Mouse (Mus musculus): ENCODE data around the gene Sacm1l.
A peak's percentile ranks its signal among the peaks of the same experiment; 100 is the strongest.

Gene Sacm1l

DNA sequence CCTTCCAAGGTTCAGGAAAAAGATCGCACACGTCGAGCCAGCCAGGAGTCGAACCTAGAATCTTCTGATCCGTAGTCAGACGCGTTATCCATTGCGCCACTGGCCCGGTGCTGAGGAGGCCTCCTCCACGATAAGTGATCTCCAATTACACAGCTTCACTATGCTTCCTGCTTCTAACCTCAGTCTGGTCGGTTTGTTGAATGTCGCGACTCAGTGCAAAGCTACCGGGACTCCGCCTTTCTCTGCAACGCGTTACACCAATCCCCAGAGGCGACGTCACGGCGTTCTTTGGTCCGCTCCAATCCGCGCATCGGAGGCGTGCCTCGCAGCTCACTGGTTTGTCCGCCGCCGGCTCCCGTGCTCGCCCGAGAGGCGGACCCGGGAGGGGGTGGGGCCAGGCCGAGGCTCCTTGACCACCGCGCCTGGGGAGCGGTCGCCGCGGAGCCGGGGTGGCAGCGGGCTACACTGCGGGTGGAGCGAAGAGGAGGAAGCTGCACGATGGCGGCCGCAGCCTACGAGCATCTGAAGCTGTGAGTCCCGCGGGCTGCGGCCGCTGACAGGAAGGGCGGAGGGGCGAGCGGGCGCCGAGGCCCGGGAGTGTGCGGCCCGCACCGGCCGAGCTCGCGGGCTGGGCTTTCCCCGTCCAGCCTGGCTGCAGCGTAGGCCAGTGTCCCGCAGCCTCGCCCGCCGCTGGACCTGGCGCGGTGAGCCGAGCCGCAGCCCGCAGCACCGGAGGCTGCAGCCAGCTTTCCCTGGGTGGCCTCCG lies at the start of gene Sacm1l:
TSS of gene Sacm1l (plus strand) at position 368 of the 766 bp plus-strand sequence.
- peak; percentile 99 for DNase-seq

DNA sequence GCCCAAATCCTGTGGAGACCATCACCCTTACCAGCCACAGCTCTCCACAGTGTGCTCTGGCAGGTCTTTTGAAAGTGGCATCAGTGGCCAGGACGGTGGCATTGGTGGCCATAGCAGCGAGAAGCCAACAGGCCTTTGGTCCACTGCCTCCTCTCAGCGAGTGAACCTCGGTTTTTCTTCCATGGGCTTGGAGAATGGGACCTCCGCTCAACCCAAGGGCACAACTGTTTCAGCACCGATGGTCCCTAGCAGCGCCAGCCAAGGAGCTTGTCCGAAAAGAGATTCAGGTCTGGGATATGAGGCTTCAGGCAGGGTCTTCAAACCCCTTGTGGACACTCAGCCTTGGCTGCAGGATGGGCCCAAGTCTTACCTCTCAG lies 49.7 kb upstream of the Sacm1l start:
- DNase-seq: no peak

DNA sequence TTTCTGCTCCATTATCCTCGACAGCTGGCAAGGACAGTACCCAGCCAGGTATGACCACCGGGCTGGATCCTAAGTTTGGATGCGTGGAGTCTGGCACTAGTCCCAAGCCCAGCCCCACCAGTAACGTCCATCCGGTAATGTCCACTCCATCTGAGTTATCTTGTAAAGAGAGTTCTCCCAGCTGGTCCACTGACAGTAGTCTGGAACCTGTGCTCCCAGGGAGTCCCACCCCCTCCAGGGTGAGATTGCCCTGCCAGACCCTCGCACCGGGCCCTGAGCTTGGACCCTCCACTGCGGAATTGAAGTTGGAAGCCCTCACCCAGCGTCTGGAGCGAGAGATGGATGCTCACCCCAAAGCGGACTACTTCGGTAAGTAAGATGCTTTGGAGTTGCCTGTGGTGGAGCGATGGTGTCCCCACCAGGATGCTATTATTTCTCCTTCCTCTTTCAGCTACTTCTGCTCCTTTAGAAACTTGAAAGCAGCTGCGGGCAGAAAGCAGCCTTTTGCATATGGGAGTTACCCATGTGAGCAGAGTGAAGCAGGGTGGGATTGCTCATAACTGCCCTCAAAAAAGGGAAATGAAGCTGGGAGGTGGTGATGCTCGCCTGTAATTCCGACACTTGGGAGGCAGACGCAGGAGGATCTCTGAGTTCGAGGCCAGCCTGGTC lies 49.2 kb upstream of the Sacm1l start:
- peak; percentile 11 for DNase-seq

DNA sequence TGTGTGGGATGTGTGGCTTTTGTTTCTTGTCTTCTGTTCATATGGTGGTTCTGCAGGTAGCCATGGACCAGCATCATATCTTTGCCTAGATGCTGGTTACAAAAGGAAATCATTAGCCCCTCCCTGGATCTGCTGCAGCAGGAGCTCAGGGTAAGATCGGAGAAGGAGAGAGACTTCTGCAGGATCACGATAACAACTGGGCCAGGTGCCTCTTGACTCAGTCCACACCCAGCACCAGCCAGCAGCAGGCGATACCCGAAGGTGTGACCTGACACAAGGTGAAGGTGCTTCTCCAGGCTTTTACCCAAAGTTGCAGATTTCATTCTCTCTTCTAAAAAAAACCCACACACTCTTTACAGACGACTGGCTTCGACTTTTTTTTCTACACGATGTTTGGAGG lies 48.4 kb upstream of the Sacm1l start:
- peak; percentile 85 for DNase-seq

DNA sequence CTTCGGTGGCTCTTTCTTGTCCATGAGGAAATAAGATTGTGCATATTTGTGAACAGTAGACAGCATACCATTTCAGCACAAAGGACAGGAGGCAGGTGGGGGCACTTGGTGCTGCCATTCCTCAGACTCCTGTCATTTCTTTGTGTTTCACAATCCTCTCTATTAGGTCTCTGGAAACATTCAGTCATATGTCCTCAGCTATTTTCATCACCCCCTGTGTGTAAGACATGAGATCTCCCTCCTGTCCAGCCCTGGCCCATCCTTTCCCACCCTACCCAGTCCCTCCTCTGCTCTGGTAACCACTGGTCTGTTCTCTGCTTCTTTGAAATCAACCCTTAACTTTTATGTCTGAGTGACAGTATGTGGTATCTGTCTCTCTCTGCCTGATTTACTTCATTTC lies 46.0 kb upstream of the Sacm1l start:
- no peak for DNase-seq

DNA sequence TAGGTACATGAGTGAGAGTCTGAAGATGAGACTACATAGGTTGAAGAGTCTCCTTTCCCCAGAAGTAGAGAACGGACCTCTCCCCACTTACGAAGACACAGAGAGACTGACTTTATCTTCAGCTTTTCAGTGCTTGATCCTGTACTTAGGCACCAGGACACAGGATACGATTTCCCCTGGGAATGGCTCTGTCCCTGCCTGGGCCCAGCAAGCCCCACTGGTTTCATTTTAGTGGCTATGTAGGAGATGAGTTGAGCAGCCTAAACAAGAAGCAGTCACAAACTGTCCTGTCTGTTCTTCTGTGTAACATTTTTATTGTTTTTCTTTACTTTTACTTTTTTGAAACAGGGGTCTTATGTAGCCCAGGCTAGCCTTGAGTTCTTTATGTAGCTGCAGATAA lies 44.7 kb upstream of the Sacm1l start:
- no peak for DNase-seq

DNA sequence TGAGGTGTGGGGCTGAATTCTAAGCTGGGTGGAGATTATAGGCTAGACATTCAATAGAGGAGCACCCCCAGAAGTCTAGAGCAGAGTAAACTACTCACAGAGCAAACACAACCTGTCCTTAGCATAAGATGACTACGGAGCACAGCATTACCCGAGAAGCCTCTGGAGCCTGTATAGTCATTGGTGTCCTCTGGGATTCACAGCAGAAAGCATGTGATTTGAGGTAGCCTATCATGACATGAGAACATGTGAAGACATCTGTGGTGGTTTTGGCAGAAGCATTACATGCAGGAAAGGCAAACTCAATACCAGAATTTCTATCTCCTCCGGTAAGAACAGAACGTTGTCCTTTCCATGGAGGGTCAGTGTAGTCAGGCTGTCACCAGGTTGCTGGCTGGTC lies 44.0 kb upstream of the Sacm1l start:
- DNase-seq: no peak

DNA sequence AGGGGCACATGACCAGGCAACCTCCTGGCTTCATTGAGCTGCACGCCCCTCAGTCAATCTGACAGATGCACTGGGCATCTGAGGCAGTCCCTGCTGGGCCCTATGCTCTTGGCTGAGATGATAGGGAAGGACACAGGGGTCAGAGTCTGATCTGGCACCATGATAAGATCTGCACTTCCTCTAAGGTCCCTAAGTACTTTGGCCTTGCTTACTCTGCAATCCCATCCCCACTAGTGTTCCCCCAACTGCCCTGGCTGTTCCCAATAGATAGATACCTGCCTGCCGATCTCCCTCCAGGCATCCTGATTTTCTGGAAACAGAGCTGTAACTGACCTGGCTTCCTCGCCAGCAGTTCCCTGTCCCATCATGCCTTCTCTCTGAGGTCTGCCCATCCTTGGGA lies 42.9 kb upstream of the Sacm1l start:
- no peak for DNase-seq

DNA sequence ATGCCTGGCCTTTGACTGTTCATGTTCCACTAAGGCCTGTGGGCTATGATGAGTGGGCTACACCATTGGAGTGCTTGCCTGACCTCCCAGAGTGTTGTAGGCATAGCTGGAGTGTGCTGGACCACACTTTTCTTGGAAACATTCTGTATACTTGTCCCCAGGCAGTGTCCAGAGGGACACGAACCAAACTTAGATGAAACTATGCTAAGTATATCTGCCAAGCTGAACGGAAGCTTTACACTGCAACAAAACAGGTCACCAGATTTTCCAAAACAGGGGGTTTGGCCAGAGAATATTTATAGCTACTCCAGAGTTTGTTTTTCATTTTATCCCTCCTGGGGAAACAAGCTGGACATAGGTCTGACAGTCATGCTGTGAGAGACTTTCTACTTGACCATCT lies 40.5 kb upstream of the Sacm1l start:
- no peak for DNase-seq

DNA sequence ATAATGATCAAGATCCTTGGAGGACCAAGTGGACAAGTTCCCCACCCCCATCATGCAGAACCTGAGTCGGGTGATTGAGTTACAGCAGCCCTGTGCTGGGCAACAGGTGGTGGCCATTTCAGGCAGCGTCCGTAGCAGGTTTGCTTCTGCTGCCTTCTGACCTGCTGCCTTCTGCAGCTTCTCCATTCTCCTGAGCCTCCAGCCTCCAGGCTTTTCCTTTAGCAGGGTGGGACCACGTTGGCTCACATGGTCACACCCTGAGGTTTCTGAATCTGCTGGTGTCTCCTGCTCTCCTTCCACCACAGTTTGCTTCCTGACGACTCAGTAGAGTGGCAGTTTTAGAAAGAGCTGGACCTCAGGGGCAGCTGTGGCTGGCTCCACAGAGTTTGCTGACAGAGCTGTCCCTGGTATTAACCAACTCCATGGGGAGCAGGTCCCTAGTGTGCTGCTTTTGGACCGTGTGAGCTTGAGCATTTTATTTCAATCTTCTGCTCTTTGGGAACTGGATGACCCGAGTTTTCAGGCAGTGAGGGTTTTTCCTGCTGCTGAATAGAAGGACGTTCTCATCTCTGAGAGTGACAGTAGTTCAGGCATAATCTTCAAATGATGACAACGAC lies 39.7 kb upstream of the Sacm1l start:
- DNase-seq: no peak

DNA sequence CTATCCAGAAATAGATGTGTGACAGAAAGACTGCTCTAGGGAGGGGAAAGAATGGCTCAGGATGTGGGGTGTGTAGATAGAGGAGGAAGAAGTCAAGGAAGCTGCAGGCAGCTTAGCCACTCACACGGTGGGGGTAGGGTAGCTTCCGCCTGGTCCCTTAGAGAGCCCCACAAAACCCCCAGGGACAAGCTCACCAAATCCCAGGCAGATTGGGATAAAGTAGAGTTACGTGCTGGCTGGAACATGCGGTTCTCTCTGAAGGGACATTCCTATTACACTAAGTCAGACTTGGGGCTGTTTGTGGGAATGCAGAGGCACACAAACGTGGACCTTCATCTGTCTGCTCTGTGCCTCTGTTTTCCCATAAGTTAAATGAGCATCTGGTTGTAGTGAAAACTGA lies 38.6 kb upstream of the Sacm1l start:
- DNase-seq: no peak

DNA sequence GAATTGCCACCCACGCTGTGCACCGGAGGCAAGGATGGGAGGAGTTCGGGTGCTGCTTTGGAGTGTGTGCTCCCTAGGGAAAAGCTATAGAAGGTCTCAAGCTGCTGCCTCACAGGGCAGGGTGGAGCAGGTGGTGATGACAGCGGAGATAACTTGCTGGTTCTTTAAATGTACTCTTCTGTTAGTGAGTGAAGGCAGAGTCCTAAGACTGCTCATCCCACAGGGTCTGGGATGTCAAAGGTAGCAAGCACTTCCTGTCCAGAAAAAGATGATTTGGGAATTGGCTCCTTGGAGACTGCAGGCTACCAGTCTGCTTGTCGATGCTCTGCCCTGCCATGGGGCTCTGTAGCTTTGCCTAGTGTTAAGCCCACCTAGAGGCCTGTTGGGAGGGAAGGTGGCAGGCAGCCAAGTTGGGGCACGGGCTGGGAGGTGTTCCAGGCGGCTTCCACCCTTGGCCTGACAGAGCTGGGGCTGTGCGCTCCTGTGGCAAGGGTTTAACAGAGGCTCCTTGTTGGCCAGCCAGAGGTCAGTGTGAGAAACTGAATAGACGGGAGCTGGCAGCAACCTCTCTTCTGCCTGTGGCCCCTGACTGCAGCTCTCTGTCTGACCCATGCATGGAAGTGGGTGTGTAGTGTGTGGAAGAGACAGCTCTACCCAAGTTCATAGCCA lies 37.5 kb upstream of the Sacm1l start:
- DNase-seq: peak; percentile 15

DNA sequence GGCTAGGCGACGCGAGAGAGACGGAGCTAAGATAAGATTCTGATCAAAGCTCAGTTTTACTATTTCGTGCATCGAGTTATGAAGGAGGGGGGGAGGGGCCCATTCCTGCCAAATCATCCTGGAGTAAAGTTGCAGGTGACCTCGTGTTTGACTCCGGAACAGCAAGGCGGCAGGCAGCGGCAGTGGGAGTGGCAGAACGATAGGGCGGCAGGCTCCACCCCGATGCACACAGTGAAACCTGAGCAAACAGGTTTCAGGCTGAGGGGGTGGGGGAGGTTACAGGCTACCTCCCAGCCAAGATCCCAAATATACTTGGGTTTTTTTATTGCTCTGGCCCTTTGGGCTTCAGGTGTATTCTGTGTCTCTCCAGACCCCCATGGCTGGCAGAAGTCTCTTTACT lies 32.9 kb upstream of the Sacm1l start:
- DNase-seq: peak; percentile 70

DNA sequence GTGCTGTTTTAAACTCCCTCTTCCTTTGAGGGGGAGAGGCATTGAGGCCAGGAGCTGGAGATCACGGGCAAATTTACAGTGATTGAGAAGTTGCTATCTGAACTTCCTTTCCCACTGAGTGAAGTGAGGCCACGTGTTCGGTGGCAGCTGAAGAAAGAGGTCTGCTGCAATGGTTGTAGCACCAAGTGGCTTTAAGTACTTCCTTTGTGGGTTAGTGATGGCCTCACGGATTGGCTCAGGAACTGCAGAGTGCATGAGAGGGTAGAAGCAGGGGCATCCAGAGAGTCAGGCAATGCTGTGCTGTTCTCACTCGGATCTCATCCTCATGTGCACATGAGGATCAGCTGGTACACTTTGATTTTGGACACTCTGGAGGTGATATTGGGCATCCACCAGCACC lies 31.7 kb upstream of the Sacm1l start:
- DNase-seq: no peak

DNA sequence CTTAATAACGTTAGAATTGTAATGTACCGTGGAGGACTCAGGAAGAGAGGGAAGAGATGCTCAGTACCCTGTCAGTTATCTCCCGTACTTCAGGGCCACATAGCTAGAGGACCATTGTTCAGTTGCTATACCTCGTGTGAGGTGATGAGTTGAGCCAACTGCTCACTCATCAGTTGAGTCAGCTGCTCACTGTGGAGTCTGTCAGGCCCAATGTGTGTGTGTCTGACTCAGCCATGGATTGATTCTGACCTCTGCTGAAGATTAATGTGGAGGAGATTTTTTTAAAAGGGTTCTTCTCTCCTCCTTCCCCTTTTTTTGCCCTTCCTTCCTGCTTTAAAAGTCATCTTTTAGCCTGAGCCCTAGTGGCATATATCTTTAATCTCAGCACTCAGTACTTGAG lies 29.1 kb upstream of the Sacm1l start:
- no peak for DNase-seq

DNA sequence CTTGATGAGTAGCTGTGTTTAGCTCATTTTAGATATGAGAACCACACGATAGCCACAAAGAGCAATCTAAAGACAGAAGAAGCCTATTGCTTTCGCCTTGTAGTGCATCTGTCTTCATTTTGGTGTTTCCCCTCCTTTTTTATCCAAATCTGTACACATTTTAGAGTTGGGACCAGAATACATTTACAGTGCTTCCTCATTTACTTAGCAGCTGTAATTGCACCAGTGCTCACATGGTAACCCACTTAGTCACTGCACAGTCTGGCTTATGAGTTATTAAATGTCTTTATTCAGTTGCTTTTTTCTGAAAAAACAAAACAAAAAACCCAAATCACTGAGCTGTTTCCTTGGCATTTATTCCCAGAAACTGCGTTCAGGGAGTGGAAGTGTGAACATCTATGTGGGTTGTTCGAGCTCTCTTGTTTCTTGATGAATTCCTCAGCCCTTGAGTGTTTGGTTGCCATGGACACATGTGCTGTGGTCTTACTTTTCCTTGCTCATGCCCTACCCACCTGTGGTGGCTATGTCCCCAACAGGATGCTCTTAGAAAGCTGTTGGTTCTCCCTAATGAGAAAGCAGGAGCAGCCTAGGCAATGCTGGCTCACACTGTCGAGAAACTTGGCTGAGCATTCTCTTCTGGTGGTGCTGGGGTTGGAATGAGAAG lies 26.3 kb upstream of the Sacm1l start:
- DNase-seq: no peak

DNA sequence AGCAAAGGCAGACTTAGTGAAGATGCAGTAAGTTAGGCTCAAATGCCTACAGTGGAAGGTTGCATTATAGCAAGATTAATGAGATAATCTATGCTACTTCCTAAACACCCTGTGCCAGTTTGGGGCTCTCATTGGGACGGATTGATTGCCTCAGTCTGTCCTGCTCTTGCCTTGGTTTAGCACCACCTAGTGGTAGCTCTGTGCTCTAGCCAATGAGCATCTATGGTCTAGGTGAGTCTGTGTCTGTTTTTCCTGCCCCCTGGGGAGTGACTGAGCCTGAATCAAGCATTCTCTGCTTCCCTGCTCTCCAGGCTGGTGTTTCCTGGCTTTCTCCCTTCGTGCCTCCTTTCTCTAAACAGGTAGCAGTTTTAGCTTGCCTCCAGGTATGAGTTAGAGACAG lies 25.2 kb upstream of the Sacm1l start:
- DNase-seq: peak; percentile 74

DNA sequence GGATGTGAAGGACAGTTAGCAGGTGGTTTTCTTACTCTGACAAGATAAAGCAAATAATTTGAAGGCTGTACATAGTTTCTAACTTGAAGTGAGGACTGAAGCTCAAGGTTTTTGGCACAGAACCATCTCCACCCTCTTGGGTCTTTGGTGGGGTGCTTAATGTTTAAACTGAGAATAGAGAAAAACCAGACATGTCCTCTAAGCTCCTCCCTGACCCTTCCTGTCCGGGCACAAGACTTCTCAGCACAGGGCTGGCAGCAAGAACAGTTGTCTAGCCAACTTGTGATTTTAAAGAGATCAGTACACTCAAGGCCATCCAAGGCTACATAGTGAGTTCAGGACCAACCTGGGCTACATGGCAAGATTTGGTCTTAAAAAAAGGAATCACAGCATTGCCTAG lies 24.0 kb upstream of the Sacm1l start:
- no peak for DNase-seq

DNA sequence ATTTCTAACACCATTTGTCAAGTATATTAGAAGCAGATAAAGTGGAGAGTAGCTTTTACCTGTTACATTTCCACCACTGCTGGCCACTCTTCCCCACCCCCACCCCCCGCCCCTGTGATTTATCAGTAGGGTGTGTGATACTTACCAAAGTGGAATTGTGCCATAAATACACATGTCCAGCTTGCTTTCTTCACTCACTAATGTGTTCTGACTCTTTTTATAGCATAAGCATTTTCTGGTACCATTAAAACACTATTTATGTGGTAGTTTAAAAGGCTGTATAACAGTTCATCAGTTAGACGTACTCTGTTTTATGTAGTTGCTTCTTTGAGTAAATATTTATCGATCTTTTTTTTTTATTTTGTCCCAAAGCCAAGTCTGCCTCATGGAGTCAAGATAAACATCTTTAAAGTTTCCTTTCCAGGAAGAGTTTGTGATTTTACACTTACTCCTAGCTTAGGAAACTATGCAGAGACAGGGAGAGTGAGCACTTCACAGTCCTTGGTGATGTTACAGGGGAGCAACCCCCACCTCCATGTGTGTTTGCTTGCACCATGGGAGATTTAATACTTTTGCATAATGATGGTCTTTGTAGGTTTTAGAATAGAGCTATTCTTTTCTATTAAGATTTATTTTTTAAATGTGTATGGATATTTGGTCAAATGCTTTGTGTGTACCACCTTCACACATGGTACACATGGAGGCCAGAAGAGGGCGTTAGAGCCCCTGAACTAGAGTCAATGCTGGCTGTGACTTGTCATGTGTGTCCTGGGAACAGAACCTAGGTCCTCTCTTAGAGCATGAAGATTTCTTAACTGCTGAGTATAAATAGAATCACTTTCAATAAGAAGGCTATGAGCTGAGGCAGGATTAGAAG lies 23.1 kb upstream of the Sacm1l start:
- DNase-seq: no peak

DNA sequence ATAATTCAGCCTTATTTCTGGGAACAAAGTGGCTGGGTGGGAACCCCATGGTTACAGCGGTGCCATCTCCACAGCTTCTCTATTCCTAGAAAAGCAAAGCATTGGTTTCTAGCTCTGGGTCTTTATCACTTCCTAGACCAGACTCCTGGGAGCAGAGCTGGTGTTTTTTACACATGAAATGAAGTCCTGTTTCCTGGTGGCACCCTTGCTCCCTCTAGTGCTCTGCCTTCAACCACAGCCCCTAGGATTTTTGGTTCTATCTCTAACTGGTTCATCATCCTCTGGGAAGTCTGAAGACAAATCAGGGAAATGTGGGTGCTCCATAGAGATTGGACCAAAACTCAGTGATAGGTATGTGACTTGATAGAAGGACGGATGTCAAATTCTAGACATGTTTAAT lies 22.2 kb upstream of the Sacm1l start:
- DNase-seq: no peak

DNA sequence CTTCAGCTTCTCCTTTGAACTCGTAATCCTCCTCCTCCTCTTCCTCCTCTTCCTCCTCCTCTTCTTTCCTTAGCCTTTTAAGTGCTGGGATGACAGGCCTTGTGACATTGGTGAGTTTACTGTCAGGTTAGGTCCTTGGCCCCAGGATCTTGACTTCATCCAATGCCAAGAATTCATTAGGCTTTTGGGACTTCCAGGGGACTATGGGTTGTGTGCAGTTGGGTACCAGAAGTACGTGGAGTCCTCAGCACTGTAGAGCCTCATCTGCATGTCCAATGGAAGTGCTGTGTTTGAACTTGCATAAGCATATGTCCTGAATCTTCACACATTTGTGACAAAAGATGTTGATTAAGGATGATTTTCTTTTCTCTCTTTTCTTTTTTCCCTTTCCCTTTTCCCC lies 20.6 kb upstream of the Sacm1l start:
- DNase-seq: no peak

Measured in liver (tissue).